Mouse (Mus musculus) liver, embryonic 12.5 days (tissue): ENCODE measurements around the gene Sds. TPM values are rescaled to one million over a fixed set of nuclear protein-coding genes. Genes with fewer than 3 reads are reported as not detected.

Source experiments
- ATAC-seq: fragments of 200-750 bp; cut with Nextera tagmentation; 2 replicates; pipeline ENCODE4 v1.8.0; 2017; ENCODE audit warnings: moderate number of reproducible peaks, mild to moderate bottlenecking, moderate library complexity
- H3K27ac ChIP-seq: fragments of 300-500 bp; sonication (generic); 2 replicates; pipeline ENCODE4 v1.5.1; 2016; ENCODE audit warnings: mild to moderate bottlenecking
- H3K27me3 ChIP-seq: fragments of 300-500 bp; sonication (generic); replicated peaks from 2 replicates; pipeline ENCODE4 v1.6.1; 2016; ENCODE audit warnings: mild to moderate bottlenecking, moderate library complexity
- H3K36me3 ChIP-seq: fragments of 300-500 bp; sonication (generic); 2 replicates; pipeline ENCODE4 v1.6.1; 2016; ENCODE audit warnings: mild to moderate bottlenecking, moderate library complexity
- H3K4me1 ChIP-seq: fragments of 300-500 bp; sonication (generic); 2 replicates; pipeline ENCODE4 v1.6.1; 2016
- H3K4me2 ChIP-seq: fragments of 300-500 bp; sonication (generic); 2 replicates; pipeline ENCODE4 v1.6.1; 2016; ENCODE audit warnings: mild to moderate bottlenecking, moderate library complexity
- H3K4me3 ChIP-seq: fragments of 300-500 bp; sonication (generic); 2 replicates; pipeline ENCODE4 v1.5.1; 2016; ENCODE audit warnings: mild to moderate bottlenecking, moderate library complexity
- H3K9ac ChIP-seq: fragments of 300-500 bp; sonication (generic); 2 replicates; pipeline ENCODE4 v1.6.1; 2016; ENCODE audit warnings: mild to moderate bottlenecking, moderate library complexity
- H3K9me3 ChIP-seq: fragments of 300-500 bp; sonication (generic); replicated peaks from 2 replicates; pipeline ENCODE4 v1.6.1; 2016; ENCODE audit warnings: mild to moderate bottlenecking, moderate library complexity
- WGBS: fragments of 180-500 bp; shearing (Covaris S2); methylation state at CpG from one replicate; pipeline ENCODE4 v1.1.7; 2016; ENCODE audit not compliant: insufficient replicate concordance; 5-methylcytosine and 5-hydroxymethylcytosine counted together
- polyA plus RNA-seq: library from polyadenylated mRNA; unstranded; fragments of >200 nt; fragmentation: Nextera tagmentation; extraction: Ambion mirVana; gene quantifications from 2 replicates; pipeline ENCODE4 v1.2.1, GENCODE M21; 2016

Gene Sds
- polyA plus RNA-seq, 1 experiment from 2014 or later = not detected

- Histone ChIP-seq H3K9me3 (no peaks in the 10 kb centered on the region), H3K36me3 (no peaks in the 10 kb centered on the region), H3K27me3 (peaks cover 99% of the 10 kb centered on the region), H3K4me2 (no peak overlapping the region), H3K4me1 (peaks cover 13% of the 10 kb centered on the region), H3K27ac (no peak overlapping the region), H3K9ac (no peak overlapping the region), H3K4me3 (no peak overlapping the region)
- ATAC-seq = no peak
- WGBS = 1% methylated on average over 44 of the region's 44 CpGs
Observed at GRCm38 (mm10) chr5:120435006-120435681, 41.2 kb upstream of the Sds start.

GRCm38 (mm10) chr5:120435731-120436501 lies 40.4 kb upstream of the Sds start:
- WGBS = 1% methylated on average over 47 of the region's 47 CpGs
- H3K36me3 ChIP-seq = no peaks in the 10 kb centered on the region
- no peak for ATAC-seq
- no peak overlapping the region for H3K9ac ChIP-seq
- H3K4me1 ChIP-seq = peaks cover 18% of the 10 kb centered on the region
- no peaks in the 10 kb centered on the region for H3K9me3 ChIP-seq
- H3K4me2 ChIP-seq = peak overlapping the region; percentile 55
- peak overlapping the region; percentile 30 for H3K4me3 ChIP-seq
- peaks cover 100% of the 10 kb centered on the region for H3K27me3 ChIP-seq
- H3K27ac ChIP-seq = no peak overlapping the region

GRCm38 (mm10) chr5:120436885-120437495 lies 39.3 kb upstream of the Sds start:
- no peak overlapping the region for H3K27ac ChIP-seq
- peaks cover 18% of the 10 kb centered on the region for H3K4me1 ChIP-seq
- H3K27me3 ChIP-seq = peaks cover 97% of the 10 kb centered on the region
- ATAC-seq = no peak
- H3K36me3 ChIP-seq = no peaks in the 10 kb centered on the region
- no peak overlapping the region for H3K9ac ChIP-seq
- H3K4me2 ChIP-seq = no peak overlapping the region
- 3% methylated on average over 18 of the region's 18 CpGs for WGBS
- H3K4me3 ChIP-seq = no peak overlapping the region
- no peaks in the 10 kb centered on the region for H3K9me3 ChIP-seq

- WGBS = 2% methylated on average over 17 of the region's 17 CpGs
- Histone ChIP-seq H3K4me1 (peaks cover 18% of the 10 kb centered on the region), H3K4me3 (no peak overlapping the region), H3K9me3 (no peaks in the 10 kb centered on the region), H3K36me3 (no peaks in the 10 kb centered on the region), H3K4me2 (no peak overlapping the region), H3K9ac (no peak overlapping the region), H3K27me3 (peaks cover 97% of the 10 kb centered on the region), H3K27ac (no peak overlapping the region)
- no peak for ATAC-seq
Observed at GRCm38 (mm10) chr5:120437539-120437938, 38.8 kb upstream of the Sds start.

- Histone ChIP-seq H3K4me3 (no peak overlapping the region), H3K27me3 (peaks cover 97% of the 10 kb centered on the region), H3K4me2 (no peak overlapping the region), H3K9ac (no peak overlapping the region), H3K9me3 (no peaks in the 10 kb centered on the region), H3K36me3 (no peaks in the 10 kb centered on the region), H3K4me1 (peaks cover 18% of the 10 kb centered on the region), H3K27ac (no peak overlapping the region)
- no peak for ATAC-seq
- WGBS = 1% methylated on average over 33 of the region's 33 CpGs
Observed at GRCm38 (mm10) chr5:120437986-120438385, 38.3 kb upstream of the Sds start.

GRCm38 (mm10) chr5:120438469-120438868 lies 37.9 kb upstream of the Sds start:
- WGBS = 2% methylated on average over 13 of the region's 13 CpGs
- ATAC-seq = no peak
- no peak overlapping the region for H3K9ac ChIP-seq
- no peaks in the 10 kb centered on the region for H3K36me3 ChIP-seq
- peaks cover 97% of the 10 kb centered on the region for H3K27me3 ChIP-seq
- H3K4me2 ChIP-seq = no peak overlapping the region
- no peak overlapping the region for H3K4me3 ChIP-seq
- H3K27ac ChIP-seq = no peak overlapping the region
- H3K4me1 ChIP-seq = peaks cover 18% of the 10 kb centered on the region
- H3K9me3 ChIP-seq = no peaks in the 10 kb centered on the region

- Histone ChIP-seq H3K4me3 (no peak overlapping the region), H3K27me3 (peaks cover 97% of the 10 kb centered on the region), H3K4me2 (no peak overlapping the region), H3K9me3 (no peaks in the 10 kb centered on the region), H3K9ac (no peak overlapping the region), H3K4me1 (peaks cover 18% of the 10 kb centered on the region), H3K36me3 (no peaks in the 10 kb centered on the region), H3K27ac (no peak overlapping the region)
- 3% methylated on average over 27 of the region's 27 CpGs for WGBS
- no peak for ATAC-seq
Observed at GRCm38 (mm10) chr5:120438991-120439710, 37.2 kb upstream of the Sds start.

GRCm38 (mm10) chr5:120439887-120440670 lies 36.2 kb upstream of the Sds start:
- 2% methylated on average over 60 of the region's 61 CpGs for WGBS
- peaks cover 18% of the 10 kb centered on the region for H3K4me1 ChIP-seq
- H3K9ac ChIP-seq = no peak overlapping the region
- no peak overlapping the region for H3K27ac ChIP-seq
- H3K36me3 ChIP-seq = no peaks in the 10 kb centered on the region
- no peak for ATAC-seq
- peak overlapping the region; percentile 30 for H3K4me3 ChIP-seq
- peaks cover 97% of the 10 kb centered on the region for H3K27me3 ChIP-seq
- no peaks in the 10 kb centered on the region for H3K9me3 ChIP-seq
- peak overlapping the region; percentile 36 for H3K4me2 ChIP-seq

- peak overlapping the region; percentile 30 for H3K4me3 ChIP-seq
- ATAC-seq = no peak
Observed at GRCm38 (mm10) chr5:120440733-120441132, 35.6 kb upstream of the Sds start.

GRCm38 (mm10) chr5:120447305-120447704 lies 29.0 kb upstream of the Sds start:
- WGBS = 27% methylated on average over 13 of the region's 13 CpGs
- Histone ChIP-seq H3K4me3 (no peak overlapping the region), H3K4me2 (no peak overlapping the region), H3K36me3 (no peaks in the 10 kb centered on the region), H3K9ac (no peak overlapping the region), H3K9me3 (no peaks in the 10 kb centered on the region), H3K4me1 (no peaks in the 10 kb centered on the region), H3K27me3 (peaks cover 66% of the 10 kb centered on the region), H3K27ac (no peak overlapping the region)
- no peak for ATAC-seq

More at GRCm38 (mm10) chr5:120440733-120441132, 35.6 kb upstream of the Sds start:
- H3K9me3 ChIP-seq = no peaks in the 10 kb centered on the region
- no peaks in the 10 kb centered on the region for H3K36me3 ChIP-seq
- H3K4me2 ChIP-seq = peak overlapping the region; percentile 36
- WGBS = 4% methylated on average over 14 of the region's 14 CpGs
- no peak overlapping the region for H3K27ac ChIP-seq
- H3K4me1 ChIP-seq = peaks cover 17% of the 10 kb centered on the region
- H3K9ac ChIP-seq = no peak overlapping the region
- peaks cover 97% of the 10 kb centered on the region for H3K27me3 ChIP-seq

- H3K4me1 ChIP-seq = peaks cover 5% of the 10 kb centered on the region
- H3K9ac ChIP-seq = no peak overlapping the region
- H3K36me3 ChIP-seq = no peaks in the 10 kb centered on the region
- H3K4me2 ChIP-seq = no peak overlapping the region
- no peaks in the 10 kb centered on the region for H3K9me3 ChIP-seq
- no peak for ATAC-seq
- H3K4me3 ChIP-seq = no peak overlapping the region
- WGBS = 52% methylated on average over 14 of the region's 14 CpGs
- no peak overlapping the region for H3K27ac ChIP-seq
- peaks cover 62% of the 10 kb centered on the region for H3K27me3 ChIP-seq
Observed at GRCm38 (mm10) chr5:120454756-120455337, 21.5 kb upstream of the Sds start.
